Mouse (Mus musculus): Measurements from ENCODE around the gene Higd2a.

Higd2a gene

DNA sequence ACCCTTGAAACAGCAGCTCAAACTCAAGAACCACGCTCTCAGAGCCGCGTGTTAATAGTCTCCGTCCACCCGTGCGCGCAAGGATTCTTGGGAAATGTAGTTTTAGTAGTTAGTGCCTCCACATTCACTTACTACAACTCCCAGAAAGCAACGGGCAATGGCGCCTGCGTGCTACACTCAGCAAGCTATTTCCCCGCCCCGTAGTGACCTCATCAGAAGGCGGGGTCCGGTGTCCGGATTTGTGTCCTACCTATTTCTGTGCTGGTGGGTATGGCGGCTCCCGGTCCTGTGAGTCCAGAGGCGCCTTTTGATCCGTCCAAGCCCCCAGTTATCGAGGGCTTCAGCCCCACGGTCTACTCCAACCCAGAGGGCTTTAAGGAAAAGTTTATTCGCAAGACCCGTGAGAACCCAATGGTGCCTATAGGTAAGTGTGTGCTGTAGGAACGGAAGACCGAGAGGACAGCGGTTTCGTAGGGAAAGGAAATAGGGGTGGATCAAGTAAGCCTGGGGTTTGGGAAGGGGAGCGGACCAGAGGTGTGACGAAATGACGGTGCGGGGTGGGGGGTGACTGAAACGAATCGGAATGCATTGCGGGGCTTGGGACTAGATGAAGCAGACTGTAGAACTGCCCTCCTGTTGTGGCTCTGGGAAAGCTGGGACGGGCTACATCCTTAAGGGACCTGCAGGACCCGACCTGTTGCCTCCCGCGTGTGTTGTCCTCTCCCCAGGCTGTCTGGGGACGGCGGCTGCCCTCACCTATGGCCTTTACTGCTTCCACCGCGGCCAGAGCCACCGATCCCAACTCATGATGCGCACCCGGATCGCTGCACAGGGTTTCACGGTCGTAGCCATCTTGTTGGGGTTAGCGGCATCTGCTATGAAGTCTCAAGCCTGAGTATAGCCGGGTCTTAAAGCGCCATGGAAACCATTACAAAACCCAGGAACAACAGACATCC is at the start of gene Higd2a, which contains the start of gene Nop16:
Higd2a (plus strand) TSS at position 212 of the 956 bp plus-strand sequence.
Nop16 (minus strand) TSS at position 95 of the 956 bp plus-strand sequence.
- DNase-seq (ENCODE audit: low spot score) = peak; percentile 98

DNA sequence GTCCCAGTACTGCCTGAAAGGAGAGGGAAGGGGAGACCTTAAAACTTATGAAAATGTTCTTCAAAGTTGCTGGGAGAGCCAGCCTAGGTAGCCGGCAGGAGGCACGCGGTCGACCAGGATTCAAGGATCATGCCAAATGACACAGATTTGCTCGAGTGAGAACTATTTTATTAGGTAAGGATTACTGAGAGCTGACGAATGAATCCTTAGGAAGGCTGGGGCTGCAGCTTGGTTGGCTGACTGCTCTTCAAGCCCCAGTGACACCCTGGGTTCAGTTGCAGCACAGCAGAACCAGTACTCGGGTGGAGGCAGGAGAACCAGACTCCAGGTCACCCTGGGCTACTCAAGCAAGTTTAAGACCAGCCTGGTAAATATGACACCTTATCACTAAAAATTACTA is 42.0 kb upstream of the Higd2a start:
- DNase-seq (ENCODE audit: low spot score) = no peak

DNA sequence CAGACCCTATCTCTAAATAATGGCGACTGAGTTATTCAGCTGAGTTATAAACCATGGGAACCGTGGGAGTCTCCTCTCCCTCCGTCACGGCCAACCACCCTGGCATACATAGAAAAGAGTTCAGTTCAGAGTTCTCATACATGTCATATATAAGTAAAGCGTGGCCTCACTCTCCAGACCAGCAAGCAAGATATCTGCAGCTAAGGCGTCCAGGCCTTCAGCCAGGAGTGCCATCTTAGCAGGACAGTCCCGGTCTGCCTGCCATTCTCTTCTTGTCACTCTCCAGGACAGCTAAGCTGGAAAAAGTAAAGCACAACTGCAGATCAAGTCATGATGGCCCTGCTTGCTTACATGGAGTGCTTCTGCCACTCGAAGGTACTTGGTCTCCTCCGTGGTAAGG is 33.8 kb upstream of the Higd2a start:
- no peak for DNase-seq (ENCODE audit: low spot score)

- no peak for DNase-seq (ENCODE audit: low spot score)
Measured at GRCm38 (mm10) chr13:54556796-54557195, 33.2 kb upstream of the Higd2a start.

DNA sequence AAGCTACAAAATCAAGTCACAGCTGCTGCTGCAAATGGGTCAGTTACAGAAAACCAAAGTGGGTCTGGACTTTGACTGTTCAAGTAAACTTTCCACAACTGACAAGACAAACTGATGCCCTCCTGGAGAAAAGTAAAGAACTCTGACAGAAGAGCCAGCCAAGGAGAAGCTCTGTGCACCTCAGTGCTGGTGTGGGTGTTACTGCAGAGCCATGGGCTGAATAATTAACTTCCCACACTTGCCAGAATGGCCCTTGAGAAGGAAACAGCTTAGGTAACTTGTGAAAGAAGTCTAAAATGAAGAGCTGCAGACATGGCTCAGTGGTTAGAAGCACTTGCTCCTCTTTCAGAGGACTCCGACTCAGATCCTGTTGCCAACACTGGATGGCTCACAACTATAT is 32.4 kb upstream of the Higd2a start:
- no peak for DNase-seq (ENCODE audit: low spot score)

DNA sequence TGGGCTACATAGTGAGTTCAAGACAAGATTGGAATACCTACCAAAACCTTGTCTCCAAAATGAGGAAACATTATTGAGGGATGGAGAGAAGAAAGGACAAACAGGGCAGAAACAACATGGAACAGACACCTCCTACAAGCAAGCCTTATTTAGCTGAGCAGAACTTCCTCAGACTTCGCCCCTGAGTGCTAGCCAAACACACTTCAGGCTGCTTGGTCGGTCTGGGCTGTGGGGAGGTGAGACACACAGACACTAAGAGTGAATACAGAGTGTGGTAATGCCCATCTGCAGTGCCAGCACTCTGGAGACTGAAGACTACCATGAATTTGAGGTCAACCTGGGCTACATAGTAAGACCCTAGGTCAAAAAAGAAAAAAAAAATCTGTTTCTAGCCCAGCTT is 30.4 kb upstream of the Higd2a start:
- no peak for DNase-seq (ENCODE audit: low spot score)

GRCm38 (mm10) chr13:54560608-54561007 is 29.4 kb upstream of the Higd2a start:
- DNase-seq (ENCODE audit: low spot score) = no peak

- DNase-seq (ENCODE audit: low spot score) = no peak
Measured at GRCm38 (mm10) chr13:54562562-54562961, 27.4 kb upstream of the Higd2a start.

GRCm38 (mm10) chr13:54564232-54565200 is 25.5 kb upstream of the Higd2a start:
- peak; percentile 15 for DNase-seq (ENCODE audit: low spot score)

DNA sequence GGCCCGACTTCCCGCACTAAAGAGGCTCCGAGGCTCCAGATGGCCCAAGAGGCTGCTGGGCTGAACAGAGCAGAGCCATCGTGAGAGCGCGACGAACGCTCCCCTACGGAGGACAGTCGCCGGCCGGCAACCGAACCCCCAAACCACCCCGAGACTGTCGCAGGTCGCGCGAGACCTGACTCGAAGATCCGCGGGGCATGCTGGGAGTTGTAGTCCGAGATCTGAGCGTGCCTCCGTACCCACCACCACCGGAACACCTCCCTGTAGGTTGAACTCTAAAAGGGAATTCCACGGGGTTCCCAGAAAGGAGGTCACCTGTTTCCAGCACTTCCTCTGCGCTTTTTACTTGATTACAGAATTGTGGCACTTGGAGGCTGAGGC is 24.8 kb upstream of the Higd2a start, which contains the start of gene 4833439L19Rik:
4833439L19Rik (minus strand) TSS at position 235 of the 381 bp plus-strand sequence.
- DNase-seq (ENCODE audit: low spot score) = peak; percentile 96

DNA sequence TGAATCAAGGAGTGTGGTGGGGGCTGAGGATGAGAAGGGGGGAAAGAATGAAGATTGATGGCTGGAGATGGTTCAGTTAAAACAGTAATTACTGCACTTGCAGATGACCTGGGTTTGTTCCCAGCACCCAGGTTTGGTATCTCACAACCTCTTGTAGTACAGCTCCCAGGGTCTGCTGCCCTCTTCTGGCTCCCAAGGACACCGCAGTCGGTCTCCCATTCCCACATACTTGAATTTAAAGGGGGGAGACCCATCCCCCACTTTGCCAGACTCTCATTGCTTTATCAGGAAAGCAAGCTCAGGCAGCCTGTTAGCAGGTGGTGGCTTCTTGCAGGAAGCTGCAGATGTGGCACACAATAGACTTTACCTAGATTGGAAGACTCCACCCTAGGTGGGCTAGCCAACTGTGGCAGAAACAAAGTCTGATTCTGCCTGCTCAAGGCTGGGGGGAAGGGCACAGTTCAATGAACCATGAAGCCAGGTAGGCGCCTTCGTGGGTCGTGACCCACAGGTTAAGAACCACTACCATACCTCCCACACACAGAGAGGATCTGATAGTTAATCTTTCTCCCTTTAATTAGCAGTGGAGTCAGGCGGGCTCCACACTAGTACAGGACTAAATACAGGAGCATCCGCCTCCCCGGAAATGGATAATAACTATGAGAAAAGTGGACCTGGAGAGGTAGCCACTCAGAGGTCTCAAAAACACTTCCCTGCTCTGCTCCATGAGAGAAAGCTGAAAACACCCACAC is 24.2 kb upstream of the Higd2a start:
- peak; percentile 61 for DNase-seq (ENCODE audit: low spot score)

GRCm38 (mm10) chr13:54568380-54568779 is 21.6 kb upstream of the Higd2a start:
- DNase-seq (ENCODE audit: low spot score) = no peak

GRCm38 (mm10) chr13:54569282-54569681 is 20.7 kb upstream of the Higd2a start:
- no peak for DNase-seq (ENCODE audit: low spot score)

DNA sequence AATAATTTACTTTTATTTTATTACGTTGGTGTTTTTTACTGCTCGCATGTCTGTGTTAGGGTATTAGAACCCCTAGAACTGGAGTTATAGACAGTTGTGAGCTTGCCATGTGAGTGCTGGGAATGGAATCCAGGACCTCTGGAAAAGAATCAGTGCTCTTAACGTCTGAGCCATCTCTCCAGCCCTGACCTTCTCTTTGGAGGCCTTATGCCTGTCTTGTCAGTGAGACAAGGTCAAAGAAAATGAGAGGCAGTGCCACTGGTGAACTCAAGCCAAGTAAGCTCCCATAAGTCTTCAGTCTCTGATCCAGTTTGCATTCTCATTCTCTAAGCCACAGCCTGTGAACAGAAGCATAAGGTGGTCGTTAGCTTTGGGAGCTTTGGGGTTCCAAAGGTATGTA is 19.3 kb upstream of the Higd2a start:
- DNase-seq (ENCODE audit: low spot score) = no peak

GRCm38 (mm10) chr13:54571637-54572036 is 18.4 kb upstream of the Higd2a start:
- no peak for DNase-seq (ENCODE audit: low spot score)

DNA sequence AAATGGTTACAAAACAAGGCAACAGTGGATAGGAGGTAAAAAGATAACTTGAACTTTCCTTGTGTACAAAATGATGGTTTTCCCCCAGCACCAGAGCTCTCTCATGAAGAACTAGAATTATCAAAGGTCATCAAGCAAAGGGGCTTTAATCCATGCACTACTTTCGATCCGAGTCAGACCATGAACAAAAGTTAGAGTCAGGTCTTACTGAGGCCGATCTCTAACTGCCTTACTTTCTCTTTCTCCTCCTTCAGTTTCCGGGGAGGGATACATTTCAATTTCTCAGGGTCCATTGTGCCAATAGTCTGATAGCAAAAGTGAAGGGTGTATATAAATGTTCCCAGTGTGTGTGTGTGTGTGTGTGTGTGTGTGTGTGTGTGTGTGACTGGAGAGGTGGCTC is 17.4 kb upstream of the Higd2a start:
- DNase-seq (ENCODE audit: low spot score) = no peak

DNA sequence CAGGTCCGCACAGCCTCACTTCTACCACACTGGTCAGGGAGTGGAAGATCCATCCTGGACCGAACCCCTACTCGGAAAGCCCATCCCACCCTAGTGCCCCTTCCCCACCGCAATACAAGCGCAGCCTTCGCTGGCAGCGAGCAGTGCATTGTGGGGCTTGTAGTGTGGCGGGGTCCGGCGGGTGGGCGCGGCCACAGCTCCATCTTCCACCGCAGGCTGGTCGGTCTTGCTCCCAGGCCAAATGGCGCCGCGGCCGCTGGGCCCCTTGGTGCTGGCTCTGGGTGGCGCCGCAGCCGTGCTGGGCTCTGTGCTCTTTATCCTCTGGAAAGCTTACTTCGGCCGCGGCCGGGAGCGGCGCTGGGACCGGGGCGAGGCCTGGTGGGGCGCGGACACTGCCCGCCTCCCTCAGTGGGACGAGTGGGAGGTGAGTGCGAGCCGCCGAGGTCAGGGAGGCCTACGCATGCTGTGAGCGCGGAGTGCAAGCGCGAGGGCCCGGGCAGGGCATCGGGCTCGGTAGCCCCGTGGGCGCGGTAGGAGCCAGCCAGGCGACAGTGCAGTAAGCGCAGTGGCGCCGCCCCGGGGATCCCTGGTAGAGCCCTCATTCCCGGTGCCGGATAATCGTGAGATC is 15.0 kb upstream of the Higd2a start, which contains the start of gene Arl10:
Arl10 (plus strand) TSS at position 162 of the 628 bp plus-strand sequence.
- DNase-seq (ENCODE audit: low spot score) = peak; percentile 75

DNA sequence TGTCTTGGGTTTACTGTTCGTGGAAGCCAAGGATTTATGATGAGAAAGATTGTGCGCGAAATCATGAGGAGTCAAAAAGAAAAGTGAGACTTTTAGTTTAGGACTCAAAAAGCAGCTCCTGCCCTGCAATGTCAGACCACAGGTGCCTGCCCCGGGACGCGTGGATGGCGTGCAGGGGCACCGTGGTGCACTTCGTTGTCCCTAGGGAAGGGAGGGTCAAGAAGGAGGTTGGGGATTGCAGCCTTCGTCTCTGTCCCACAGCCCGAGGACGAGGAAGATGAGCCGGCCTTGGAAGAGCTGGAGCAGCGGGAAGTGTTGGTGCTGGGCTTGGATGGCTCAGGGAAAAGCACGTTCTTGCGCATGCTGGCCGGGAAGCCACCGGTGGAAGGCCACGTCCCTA is 14.5 kb upstream of the Higd2a start:
- DNase-seq (ENCODE audit: low spot score) = no peak

- DNase-seq (ENCODE audit: low spot score) = no peak
Measured at GRCm38 (mm10) chr13:54577652-54578507, 12.1 kb upstream of the Higd2a start.

DNA sequence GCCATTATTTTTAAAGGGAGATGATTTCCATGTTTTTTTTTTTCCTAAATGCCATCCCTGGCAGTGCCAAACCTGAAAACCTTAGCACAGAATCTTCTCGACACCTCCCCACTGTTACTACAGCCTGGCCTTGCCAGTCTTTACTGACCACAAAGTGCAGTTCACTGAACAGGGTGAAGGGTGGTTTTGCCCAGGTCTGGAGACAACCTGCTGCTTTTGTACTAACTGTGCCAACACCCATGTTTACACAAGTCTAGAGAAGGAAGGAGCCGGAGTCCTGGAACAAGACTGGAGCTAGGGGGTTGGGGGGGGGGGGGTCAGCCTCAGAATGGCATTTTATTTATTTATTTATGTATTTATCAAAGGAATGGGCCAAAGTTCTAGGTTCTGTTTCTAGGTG is 8.6 kb upstream of the Higd2a start:
- DNase-seq (ENCODE audit: low spot score) = no peak

All from urinary bladder, postnatal 14 days (tissue).